Mouse (Mus musculus) hindlimb bud, embryonic 11.5 days (tissue): ENCODE results near the gene Kcp.

Experiments used
- DNase-seq: peaks from one replicate; pipeline ENCODE4 v3.0.0-alpha.2; 2012; ENCODE audit warnings: low read depth, low spot score; ENCODE audit errors: extremely low spot score

Gene Kcp

DNA sequence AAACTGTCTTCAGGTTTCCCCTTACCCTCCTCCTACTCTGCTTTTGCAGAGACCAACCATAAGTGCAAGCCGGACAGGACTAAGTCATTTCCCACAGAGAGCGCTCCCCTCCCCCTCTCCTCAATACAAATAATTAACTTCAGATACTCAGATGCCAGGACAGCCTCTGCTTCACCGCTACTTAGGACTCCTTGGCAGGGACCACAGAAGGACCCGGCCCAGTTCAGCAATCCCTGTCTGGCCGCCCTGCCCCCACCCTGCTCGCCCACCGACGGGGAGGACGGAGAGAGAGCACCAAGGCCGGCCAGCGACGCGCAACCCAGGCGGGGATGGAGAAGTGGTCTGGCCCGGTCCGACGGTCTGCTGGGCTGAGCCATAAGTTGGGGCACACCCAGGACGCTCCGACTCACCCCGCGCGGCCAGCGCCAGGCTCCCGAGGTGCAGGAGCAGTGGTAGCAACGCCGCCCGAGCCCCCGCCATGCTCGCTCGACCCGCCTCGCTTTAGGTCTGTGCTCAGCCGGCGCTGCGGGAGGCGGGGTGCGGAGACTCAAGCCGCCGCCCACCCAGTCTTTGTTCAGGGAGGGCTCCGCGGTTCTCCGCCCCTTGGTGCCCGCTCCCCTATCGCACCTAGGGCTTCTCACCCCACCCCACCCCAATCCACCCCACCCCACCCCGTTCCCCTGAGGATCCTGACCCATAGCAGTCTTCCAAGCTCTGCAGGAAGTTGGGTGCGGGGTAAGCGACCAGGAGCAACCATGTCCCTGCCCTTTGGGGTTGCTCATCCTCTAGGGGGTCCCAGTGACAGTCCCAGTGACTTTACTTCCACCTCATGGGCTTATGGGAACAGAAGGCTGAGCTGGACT, at the start of gene Kcp:
Gene Kcp (minus strand): TSS at position 506 of the 863 bp plus-strand sequence.
- DNase-seq: no peak

- no peak for DNase-seq
Measured at GRCm38 (mm10) chr6:29557112-29557511, 49.4 kb upstream of the Kcp start.

- DNase-seq: no peak
Measured at GRCm38 (mm10) chr6:29552526-29552925, 44.8 kb upstream of the Kcp start.

- DNase-seq: no peak
Measured at GRCm38 (mm10) chr6:29548086-29548485, 40.3 kb upstream of the Kcp start.

GRCm38 (mm10) chr6:29547582-29547981, 39.8 kb upstream of the Kcp start:
- DNase-seq: no peak

- no peak for DNase-seq
Measured at GRCm38 (mm10) chr6:29545611-29546010, 37.9 kb upstream of the Kcp start.

- no peak for DNase-seq
Measured at GRCm38 (mm10) chr6:29540956-29541355, 33.2 kb upstream of the Kcp start.

GRCm38 (mm10) chr6:29540223-29540622, 32.5 kb upstream of the Kcp start:
- DNase-seq: no peak

DNA sequence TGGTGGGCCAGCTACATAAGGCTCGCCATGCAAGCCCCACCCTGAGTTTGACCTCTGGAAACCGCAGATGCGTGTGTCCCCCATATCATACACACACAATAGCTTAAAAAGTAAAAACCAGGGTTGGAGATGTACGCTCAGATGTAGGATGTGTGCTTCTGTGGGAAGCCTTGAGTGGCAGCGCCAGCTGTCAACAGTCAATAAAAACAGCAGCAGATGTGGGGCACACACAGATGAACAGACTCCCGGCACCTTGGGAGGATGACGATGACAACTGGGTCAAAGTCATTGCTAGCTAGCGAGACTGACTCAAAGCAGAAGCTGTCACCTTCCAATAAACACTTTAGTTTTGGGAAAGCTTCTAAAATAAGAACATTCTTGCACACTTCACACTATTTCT, 31.8 kb upstream of the Kcp start:
- DNase-seq: no peak

DNA sequence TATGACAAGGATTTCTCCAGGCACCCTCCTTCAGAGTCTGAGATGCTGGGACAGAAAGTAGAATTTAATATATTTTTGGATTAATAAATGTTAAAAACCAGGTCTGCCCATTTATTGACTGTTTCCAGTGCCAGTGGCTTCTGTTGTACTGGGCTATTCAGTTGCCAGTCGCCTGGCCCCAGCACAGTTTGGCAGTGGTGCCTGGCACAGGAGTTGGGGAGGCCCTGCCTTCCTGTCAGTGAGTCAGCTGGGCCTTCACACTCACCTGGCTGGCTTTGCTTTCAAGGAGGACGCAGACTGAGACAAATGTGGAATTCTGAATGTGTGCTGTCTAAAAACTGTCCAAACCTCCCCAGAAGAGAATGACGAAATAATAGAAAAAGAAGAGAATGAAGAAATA, 29.5 kb upstream of the Kcp start:
- no peak for DNase-seq

DNA sequence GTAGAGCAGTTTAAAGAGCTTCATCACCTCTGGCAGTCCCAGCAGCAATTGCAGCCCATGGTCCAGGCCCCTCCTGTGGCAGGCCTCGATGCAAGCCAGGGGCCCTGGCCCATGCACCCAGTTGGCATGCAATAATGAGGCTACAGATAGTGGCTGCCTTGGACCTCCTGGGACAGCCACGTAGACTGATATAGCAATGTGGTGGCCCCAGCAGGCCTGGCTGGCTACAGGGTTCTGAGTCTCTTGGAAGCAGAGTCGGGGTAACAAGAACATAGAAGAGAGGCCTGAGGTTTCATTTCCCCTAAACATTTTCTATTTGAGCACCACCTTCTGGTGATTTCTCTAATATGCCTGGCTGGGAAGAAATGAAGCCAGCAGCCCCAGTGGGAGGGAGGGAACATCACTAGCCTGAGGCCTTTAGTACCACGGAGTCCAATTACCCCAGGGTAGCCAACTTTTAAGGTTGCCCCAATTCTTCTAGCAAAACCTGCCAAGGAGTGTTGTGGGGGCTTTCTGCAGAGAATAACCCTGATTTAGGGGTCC, 29.0 kb upstream of the Kcp start:
- no peak for DNase-seq

GRCm38 (mm10) chr6:29535316-29535715, 27.6 kb upstream of the Kcp start:
- no peak for DNase-seq

DNA sequence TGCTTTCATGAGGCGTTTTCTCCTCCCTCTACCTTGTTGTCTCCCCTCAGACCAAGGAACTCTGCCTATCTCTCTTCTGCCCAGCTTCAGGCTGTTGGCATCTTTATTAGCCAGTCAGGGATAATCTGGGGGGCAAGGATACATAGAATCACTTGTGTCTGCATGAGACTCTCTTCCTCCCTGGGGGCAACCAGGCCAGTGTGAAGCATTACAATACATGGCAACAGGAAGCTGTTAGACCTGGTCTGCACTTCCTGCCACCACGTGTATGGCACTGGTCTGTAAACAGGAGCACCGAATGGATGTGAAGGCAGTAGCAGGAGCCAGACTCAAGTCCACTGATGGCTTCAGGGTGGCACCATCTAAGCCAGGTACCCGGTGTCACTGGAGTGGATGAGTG, 22.3 kb upstream of the Kcp start:
- no peak for DNase-seq

GRCm38 (mm10) chr6:29529444-29529820, 21.7 kb upstream of the Kcp start:
- DNase-seq: no peak

DNA sequence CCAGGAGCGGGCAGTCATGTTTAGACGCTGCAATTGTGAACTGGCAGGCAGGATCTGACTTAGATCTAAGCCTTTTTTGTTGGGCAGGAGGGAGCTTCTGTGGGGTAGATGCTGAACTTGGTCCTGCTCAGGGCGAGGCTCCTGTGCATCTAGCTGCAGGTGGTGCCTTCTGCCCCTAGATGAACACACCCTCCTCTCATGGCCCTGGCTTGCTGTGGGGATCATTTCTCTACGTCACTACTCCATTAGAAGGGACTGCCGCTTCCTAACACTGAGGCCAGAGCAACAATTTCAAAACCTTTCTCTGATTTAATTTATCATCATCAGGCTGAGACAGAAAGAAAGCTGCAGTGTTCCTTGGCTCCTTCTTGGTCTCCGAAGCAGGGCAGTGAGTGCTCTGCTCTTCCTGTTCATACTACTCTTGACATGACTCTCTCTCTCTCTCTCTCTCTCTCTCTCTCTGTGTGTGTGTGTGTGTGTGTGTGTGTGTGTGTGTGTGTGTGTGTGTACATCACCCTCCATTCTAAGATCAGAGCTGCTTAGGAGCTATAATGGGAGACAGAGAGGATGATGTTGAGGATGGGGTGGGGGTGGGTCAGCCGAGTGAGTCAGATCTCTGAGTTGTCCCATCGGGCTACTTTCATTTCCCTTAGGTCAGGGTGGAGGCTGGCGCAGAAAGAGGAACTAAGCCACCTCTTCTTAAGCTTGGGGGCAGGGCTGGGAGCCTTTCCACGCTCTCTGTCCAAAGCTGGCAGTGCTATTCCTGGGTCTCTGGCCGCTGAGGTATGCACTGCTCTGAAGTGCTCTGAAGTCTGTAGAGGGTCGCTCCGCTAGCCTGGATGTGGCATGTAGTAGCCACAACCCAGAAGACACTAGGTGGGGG, 21.1 kb upstream of the Kcp start:
- no peak for DNase-seq

DNA sequence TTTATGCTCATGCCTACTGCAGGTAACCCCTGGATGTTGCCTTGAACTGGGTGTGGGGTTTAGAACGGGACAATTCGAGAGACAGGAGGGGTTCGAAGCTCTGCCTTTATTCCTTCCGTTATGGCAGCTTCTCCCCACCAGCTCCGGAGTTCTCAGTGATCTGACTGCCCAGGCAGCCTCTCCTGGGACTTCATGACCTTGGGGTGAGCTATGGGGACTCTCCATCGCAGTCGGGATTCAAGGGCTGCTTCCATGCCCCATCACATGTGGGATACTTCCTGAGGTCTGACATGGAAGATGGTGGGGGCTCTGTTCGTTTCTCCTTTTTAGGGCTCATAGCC, 20.4 kb upstream of the Kcp start:
- DNase-seq: no peak

- DNase-seq: no peak
Measured at GRCm38 (mm10) chr6:29527361-29528164, 19.8 kb upstream of the Kcp start.

GRCm38 (mm10) chr6:29526281-29527251, 18.8 kb upstream of the Kcp start, which contains the start of gene Irf5:
Irf5 (plus strand) TSS chr6:29526625.
- DNase-seq: no peak

DNA sequence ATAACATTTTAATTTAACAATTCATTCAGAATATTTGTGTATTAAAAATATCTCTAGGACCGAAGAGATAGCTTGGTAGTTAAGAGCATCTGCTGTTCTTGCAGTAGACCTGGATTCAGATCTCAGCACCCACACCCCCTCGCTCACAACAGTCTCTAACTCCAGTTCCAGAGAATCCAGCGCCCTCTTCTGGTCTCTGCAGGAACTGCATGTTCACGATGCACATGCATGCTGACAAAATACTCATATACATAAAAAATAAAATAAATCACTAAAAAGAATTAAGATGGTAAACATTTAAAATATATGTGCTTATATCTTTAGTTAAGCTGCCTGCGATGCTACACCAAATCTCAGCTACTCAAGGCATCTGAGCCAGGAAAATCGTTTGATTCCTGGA, 17.5 kb upstream of the Kcp start:
- DNase-seq: no peak

- no peak for DNase-seq
Measured at GRCm38 (mm10) chr6:29524034-29524489, 16.3 kb upstream of the Kcp start.
